Comparison of ENCODE assay signal across 9 mouse cellular contexts in genomic region chr17:37044651-37045244, GRCm38 (mm10). TPM values are rescaled to one million over a fixed set of nuclear protein-coding genes. Genes with fewer than 3 reads are reported as not detected.
DNase-seq lines count a peak whose midpoint lies in the region; ATAC-seq lines count a peak whose summit lies in the region.
"Had no signal": no experiment of that assay in that cellular context is flagged by ENCODE, and none has a peak within 500 bp of the region (broad histone marks: within the 10 kb centered on the region; RNA-seq: fewer than 3 reads in every experiment).

No protein-coding gene starts in this region.

- no peak for DNase-seq in kidney, postnatal 36 days
- DNase-seq in fat pad, adult 2 months (ENCODE audit: extremely low read depth, low read depth, low spot score): peak; percentile 11
- DNase-seq in thymus, postnatal 36 days: no peak
- DNase-seq in gastrocnemius, postnatal 4 days (ENCODE audit: low spot score in 2 of 2): no peak

- no peaks in the 10 kb centered on the region for H3K36me3 ChIP-seq in kidney, embryonic 16.5 days (ENCODE audit: insufficient read depth, low read length)
- H3K36me3 ChIP-seq in limb, embryonic 12.5 days: no peaks in the 10 kb centered on the region
- H3K36me3 ChIP-seq in neural tube, embryonic 12.5 days: no peaks in the 10 kb centered on the region

- H3K4me2 ChIP-seq in kidney, embryonic 16.5 days (replicated peaks; ENCODE audit: low read depth, low read length): peak overlapping the region; percentile 95
- H3K4me2 ChIP-seq in limb, embryonic 12.5 days: peak overlapping the region; percentile 91
- peak overlapping the region; percentile 85 for H3K4me2 ChIP-seq in neural tube, embryonic 12.5 days (replicated peaks)

- no peaks in the 10 kb centered on the region for H3K27me3 ChIP-seq in kidney, embryonic 16.5 days (ENCODE audit: insufficient read depth, low read length)
- peaks cover 12% of the 10 kb centered on the region for H3K27me3 ChIP-seq in limb, embryonic 12.5 days
- peaks cover 8% of the 10 kb centered on the region for H3K27me3 ChIP-seq in neural tube, embryonic 12.5 days (replicated peaks)

- no peaks in the 10 kb centered on the region for H3K9me3 ChIP-seq in kidney, embryonic 16.5 days (ENCODE audit: low read length)
- H3K9me3 ChIP-seq in limb, embryonic 12.5 days: no peaks in the 10 kb centered on the region
- no peaks in the 10 kb centered on the region for H3K9me3 ChIP-seq in neural tube, embryonic 12.5 days

- no peak overlapping the region; the same call in 1 of the 2 replicates for H3K9ac ChIP-seq in kidney, embryonic 16.5 days (replicated peaks; ENCODE audit: low read length)
- 0 out of 2 replicates have a peak overlapping the region, but pooled peaks have one; percentile 96 for H3K9ac ChIP-seq in limb, embryonic 12.5 days (replicated peaks)
- peak overlapping the region; percentile 94 for H3K9ac ChIP-seq in neural tube, embryonic 12.5 days

- H3K4me3 ChIP-seq in kidney, embryonic 16.5 days (ENCODE audit: low read length): peak overlapping the region; percentile 87
- H3K4me3 ChIP-seq in limb, embryonic 12.5 days (replicated peaks): peak overlapping the region; percentile 82
- peak overlapping the region; percentile 79 for H3K4me3 ChIP-seq in neural tube, embryonic 12.5 days

- H3K4me1 ChIP-seq in kidney, embryonic 16.5 days (ENCODE audit: insufficient read depth, low read length): peaks cover 21% of the 10 kb centered on the region
- peaks cover 29% of the 10 kb centered on the region for H3K4me1 ChIP-seq in limb, embryonic 12.5 days (replicated peaks)
- peaks cover 28% of the 10 kb centered on the region for H3K4me1 ChIP-seq in neural tube, embryonic 12.5 days

- H3K27ac ChIP-seq in kidney, embryonic 16.5 days (ENCODE audit: low read length): no peak overlapping the region
- H3K27ac ChIP-seq in limb, embryonic 12.5 days: peak overlapping the region; percentile 88; the same call in 1 of the 2 replicates
- peak overlapping the region; percentile 58 for H3K27ac ChIP-seq in neural tube, embryonic 12.5 days

- WGBS in kidney, embryonic 16.5 days: 66% methylated on average over 7 of the region's 7 CpGs
- 76% methylated on average over 7 of the region's 7 CpGs for WGBS in limb, embryonic 12.5 days
- 84% methylated on average over 7 of the region's 7 CpGs for WGBS in neural tube, embryonic 12.5 days

- ATAC-seq in kidney, embryonic 16.5 days (ENCODE audit: low FRiP score, low TSS enrichment): no peak
- no peak for ATAC-seq in limb, embryonic 12.5 days (ENCODE audit: insufficient number of reproducible peaks, insufficient read depth, low FRiP score, low TSS enrichment, low read depth)
- ATAC-seq in neural tube, embryonic 12.5 days (ENCODE audit: low FRiP score, low read depth): no peak
- no peak for ATAC-seq in activated CD4-positive, CD25-positive, alpha-beta regulatory T cell, adult 4 months

RNA-seq across cellular contexts. Expression of gene Gabbr1, which starts 1.0 kb away (rescaled TPM):
- polyA plus RNA-seq in kidney, embryonic 16.5 days (2015; fragmentation: Nextera tagmentation; extraction: Ambion mirVana): 5.6 and 7.7 TPM in 2 replicates
- polyA plus RNA-seq in limb, embryonic 12.5 days (2016; fragmentation: Nextera tagmentation; extraction: Ambion mirVana): 18.0 and 18.1 TPM in 2 replicates
- 44.6 and 47.0 TPM in 2 replicates for polyA plus RNA-seq in neural tube, embryonic 12.5 days (2016; fragmentation: Nextera tagmentation; extraction: Ambion mirVana)
- total RNA-seq in gastrocnemius, postnatal 4 days (2021): 10 to 100 TPM; 24.2 to 25.4 TPM
- 1 to 10 TPM; 5.0 to 6.2 TPM for polyA plus RNA-seq in activated CD4-positive, CD25-positive, alpha-beta regulatory T cell, adult 4 months (2017; shearing (Covaris generic))

RNA-seq across cellular contexts. Expression of gene Mog, which starts 21.6 kb away (rescaled TPM):
- polyA plus RNA-seq in kidney, embryonic 16.5 days (2015; fragmentation: Nextera tagmentation; extraction: Ambion mirVana): 0.09 and 0.13 TPM in 2 replicates
- polyA plus RNA-seq in limb, embryonic 12.5 days (2016; fragmentation: Nextera tagmentation; extraction: Ambion mirVana): 0.24 TPM in 1 of 2 replicates, not detected in the other
- polyA plus RNA-seq in neural tube, embryonic 12.5 days (2016; fragmentation: Nextera tagmentation; extraction: Ambion mirVana): 1.0 and 1.3 TPM in 2 replicates
- total RNA-seq in gastrocnemius, postnatal 4 days (2021): not detected
- polyA plus RNA-seq in activated CD4-positive, CD25-positive, alpha-beta regulatory T cell, adult 4 months (2017; shearing (Covaris generic)): not detected
- polyA plus RNA-seq: thymus, adult 2 months had no signal

RNA-seq across cellular contexts. Expression of gene Olfr90, which starts 43.6 kb away (rescaled TPM):
- not detected in 2 replicates for polyA plus RNA-seq in kidney, embryonic 16.5 days (2015; fragmentation: Nextera tagmentation; extraction: Ambion mirVana)
- polyA plus RNA-seq in limb, embryonic 12.5 days (2016; fragmentation: Nextera tagmentation; extraction: Ambion mirVana): 0.08 TPM in 1 of 2 replicates, not detected in the other
- polyA plus RNA-seq in neural tube, embryonic 12.5 days (2016; fragmentation: Nextera tagmentation; extraction: Ambion mirVana): 0.11 TPM in 1 of 2 replicates, not detected in the other
- total RNA-seq in gastrocnemius, postnatal 4 days (2021): not detected
- under 1 TPM in 1 of 2 experiments, not detected in 1; 0.19 TPM for polyA plus RNA-seq in activated CD4-positive, CD25-positive, alpha-beta regulatory T cell, adult 4 months (2017; shearing (Covaris generic))
- polyA plus RNA-seq: thymus, adult 2 months had no signal

RNA-seq across cellular contexts. Expression of gene Zfp57, which starts 43.8 kb away (rescaled TPM):
- polyA plus RNA-seq in kidney, embryonic 16.5 days (2015; fragmentation: Nextera tagmentation; extraction: Ambion mirVana): 64.5 and 66.7 TPM in 2 replicates
- polyA plus RNA-seq in limb, embryonic 12.5 days (2016; fragmentation: Nextera tagmentation; extraction: Ambion mirVana): 124 and 130 TPM in 2 replicates
- 208 and 210 TPM in 2 replicates for polyA plus RNA-seq in neural tube, embryonic 12.5 days (2016; fragmentation: Nextera tagmentation; extraction: Ambion mirVana)
- 10 to 100 TPM in 1 of 2 experiments, 1 to 10 TPM in 1; 8.7 to 10.1 TPM for total RNA-seq in gastrocnemius, postnatal 4 days (2021)
- not detected for polyA plus RNA-seq in activated CD4-positive, CD25-positive, alpha-beta regulatory T cell, adult 4 months (2017; shearing (Covaris generic))

RNA-seq across cellular contexts. Expression of gene Olfr91, which starts 53.3 kb away (rescaled TPM):
- polyA plus RNA-seq in kidney, embryonic 16.5 days (2015; fragmentation: Nextera tagmentation; extraction: Ambion mirVana): not detected in 2 replicates
- not detected in 2 replicates for polyA plus RNA-seq in limb, embryonic 12.5 days (2016; fragmentation: Nextera tagmentation; extraction: Ambion mirVana)
- not detected in 2 replicates for polyA plus RNA-seq in neural tube, embryonic 12.5 days (2016; fragmentation: Nextera tagmentation; extraction: Ambion mirVana)
- not detected for total RNA-seq in gastrocnemius, postnatal 4 days (2021)
- not detected for polyA plus RNA-seq in activated CD4-positive, CD25-positive, alpha-beta regulatory T cell, adult 4 months (2017; shearing (Covaris generic))
- polyA plus RNA-seq: thymus, adult 2 months had no signal
